Mouse (Mus musculus) left cerebral cortex, adult 11 months (tissue): ENCODE measurements around the gene Csf2rb2.
"Not testable (repeated sequence)": the region's sequence is repeated elsewhere in the genome, so short reads cannot be mapped to it uniquely, and the experiment has no call there.

Experiments used
- DNase-seq: peaks from one replicate; pipeline ENCODE4 v3.0.0; 2022; ENCODE audit warnings: low spot score

The Csf2rb2 gene

DNA sequence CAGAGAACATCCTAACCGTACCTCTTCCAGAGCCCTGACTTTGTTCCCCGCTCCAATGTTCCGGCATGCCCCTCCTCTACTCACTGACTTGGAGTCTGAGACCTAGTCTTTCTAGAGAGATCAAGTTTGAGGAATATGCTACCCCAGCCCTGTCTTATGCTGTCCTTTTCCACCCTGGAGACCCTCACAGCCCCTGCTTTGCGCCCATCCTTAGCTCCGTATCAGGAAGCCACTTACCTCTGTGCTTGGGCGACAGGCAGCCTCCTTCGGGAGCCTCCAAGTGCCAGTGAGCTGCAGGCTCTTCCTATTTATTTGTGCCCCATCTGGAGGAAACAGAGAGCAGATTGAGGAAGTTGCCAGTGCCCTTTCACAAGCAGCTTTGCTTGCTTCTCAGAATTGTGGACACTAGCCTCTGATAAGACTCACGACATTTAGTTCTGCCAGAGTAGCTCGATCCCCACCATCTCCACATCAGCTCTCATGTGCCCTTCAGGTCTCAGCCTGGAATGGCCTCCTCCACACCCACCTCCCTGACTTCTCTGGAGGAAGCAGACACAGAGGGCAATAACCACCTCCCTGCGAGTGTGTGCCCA, at the start of gene Csf2rb2:
TSS of gene Csf2rb2 (minus strand) at position 381 of the 593 bp plus-strand sequence.
- no peak for DNase-seq

DNA sequence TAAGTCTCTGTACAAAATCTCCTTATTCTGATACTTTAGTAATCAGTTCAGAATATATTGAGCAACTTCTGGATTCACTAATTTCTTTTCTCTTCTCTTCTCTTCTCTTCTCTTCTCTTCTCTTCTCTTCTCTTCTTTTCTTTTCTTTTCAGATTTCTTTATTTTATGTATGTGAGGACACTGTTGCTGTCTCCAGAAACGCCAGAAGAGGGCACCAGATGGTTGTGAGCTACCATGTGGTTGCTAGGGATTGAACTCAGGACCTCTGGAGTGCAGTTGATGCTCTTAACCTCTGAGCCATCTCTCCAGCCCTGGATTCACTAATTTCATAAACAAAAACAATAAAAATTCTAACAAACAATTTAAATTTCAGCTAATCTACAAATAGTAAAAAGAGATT, 49.4 kb upstream of the Csf2rb2 start:
- no peak for DNase-seq

- no peak for DNase-seq
Measured at GRCm38 (mm10) chr15:78351586-78352165, 46.2 kb upstream of the Csf2rb2 start.

- no peak for DNase-seq
Measured at GRCm38 (mm10) chr15:78344567-78344966, 39.0 kb upstream of the Csf2rb2 start.

- no peak for DNase-seq
Measured at GRCm38 (mm10) chr15:78343683-78344082, 38.2 kb upstream of the Csf2rb2 start.

DNA sequence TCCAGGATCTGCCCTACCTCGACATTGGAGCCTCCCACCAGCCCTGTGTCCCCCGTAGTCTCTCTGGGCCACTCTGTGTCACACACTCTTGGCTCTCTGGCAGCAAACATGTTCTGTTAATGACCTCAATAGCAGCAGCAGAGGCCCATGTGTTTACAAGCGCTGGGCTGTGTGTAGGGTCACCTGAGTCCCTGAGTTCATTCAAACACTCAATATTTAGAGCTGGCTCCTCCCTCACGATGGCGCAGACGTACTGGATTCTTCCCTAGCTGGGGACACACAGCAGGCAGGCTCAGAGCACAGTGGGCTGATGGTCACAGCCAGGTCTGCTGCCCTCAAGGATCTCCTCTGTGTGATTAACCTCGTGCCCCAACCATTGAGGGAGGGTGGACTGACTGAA, 35.4 kb upstream of the Csf2rb2 start:
- not testable (repeated sequence) for DNase-seq

DNA sequence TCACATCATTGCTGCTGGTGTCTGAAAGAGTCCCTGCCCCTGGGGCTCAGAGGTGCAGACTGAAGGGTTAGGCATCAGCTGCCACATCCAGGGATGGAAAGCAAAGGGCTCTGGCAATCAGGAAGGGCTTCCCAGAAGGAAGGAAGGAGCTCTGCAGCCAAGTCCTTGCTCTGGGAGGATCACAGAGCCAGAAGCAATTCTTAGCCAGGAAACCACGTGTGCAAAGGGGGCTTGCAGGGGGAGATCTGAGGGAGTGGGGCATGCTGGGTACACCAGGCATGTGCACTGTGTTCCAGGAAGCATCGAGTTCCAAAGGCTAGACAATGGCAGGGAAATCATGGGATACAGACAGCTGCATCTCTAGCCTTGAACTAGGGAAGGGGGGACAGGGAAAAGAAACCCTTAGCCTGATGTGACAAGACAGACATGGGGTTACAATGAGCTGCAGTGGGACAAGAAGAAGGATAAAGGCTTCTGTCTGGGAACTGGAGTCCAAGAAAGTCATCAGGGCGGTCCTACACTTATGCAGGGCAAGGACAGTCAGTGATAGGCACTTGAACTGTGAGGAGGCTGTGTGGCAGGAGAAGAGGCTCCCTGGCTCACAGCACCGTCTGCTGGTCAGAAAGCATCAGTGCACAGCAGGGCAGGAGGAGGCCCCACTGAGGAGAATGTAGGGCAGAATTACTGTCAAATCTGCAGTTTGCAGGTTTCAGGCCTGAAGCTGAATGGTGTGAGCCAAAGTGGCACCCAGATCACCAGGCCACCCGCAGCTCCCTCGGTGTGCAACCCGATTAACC, 34.3 kb upstream of the Csf2rb2 start:
- peak; percentile 42 for DNase-seq

- DNase-seq, result no peak
Measured at GRCm38 (mm10) chr15:78334380-78334779, 28.9 kb upstream of the Csf2rb2 start.

GRCm38 (mm10) chr15:78332981-78333380, 27.5 kb upstream of the Csf2rb2 start:
- no peak for DNase-seq

- DNase-seq, result no peak
Measured at GRCm38 (mm10) chr15:78331523-78332340, 26.2 kb upstream of the Csf2rb2 start.

DNA sequence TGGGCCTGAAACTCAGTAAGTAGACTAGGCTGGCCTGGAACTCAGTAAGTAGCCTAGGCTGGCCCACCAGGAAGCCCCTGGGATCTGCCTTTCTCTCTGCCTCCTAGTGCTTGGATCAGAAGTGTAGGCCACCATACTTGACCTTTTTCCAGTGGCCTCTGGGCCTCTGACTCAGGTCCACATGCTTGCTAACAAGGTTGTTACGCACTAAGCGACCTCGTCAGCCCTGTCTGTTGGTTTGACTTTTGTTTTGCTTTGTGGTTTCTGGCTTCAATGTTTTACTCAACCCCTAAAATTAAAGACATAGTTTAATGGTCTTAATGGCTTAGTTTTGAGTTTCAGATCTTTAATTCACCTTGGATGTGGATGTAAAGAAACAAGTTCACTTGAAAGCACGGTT, 25.2 kb upstream of the Csf2rb2 start:
- no peak for DNase-seq

- DNase-seq, result not testable (repeated sequence)
Measured at GRCm38 (mm10) chr15:78329972-78330371, 24.5 kb upstream of the Csf2rb2 start.

DNA sequence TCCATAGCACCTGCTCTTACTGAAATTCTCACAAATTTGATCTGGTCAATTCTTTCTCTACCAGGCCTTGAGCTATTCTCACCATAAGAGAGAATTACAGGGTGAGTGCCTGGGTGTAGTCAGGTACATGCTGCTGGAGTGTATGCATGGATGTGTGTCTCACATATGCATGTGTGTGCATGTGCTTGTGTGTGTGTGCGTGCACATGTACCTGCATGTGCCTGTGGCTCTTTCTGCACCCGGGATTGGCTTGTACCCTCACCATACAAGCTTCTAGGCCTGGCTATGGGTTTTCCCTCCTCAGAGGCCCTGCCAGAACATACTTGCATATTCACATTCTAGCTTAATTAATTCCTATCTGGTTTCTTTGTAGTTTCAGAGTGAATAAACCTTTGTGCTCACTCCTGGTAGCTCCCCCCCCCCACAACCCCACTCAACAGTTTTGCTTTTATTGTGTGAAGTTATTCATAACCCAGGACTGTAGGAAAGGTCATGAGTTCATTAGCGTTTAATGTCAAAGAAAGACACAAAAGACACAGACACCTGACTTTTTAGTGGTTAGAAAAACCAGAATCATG, 23.1 kb upstream of the Csf2rb2 start:
- DNase-seq, result no peak

- DNase-seq, result not testable (repeated sequence)
Measured at GRCm38 (mm10) chr15:78327753-78328341, 22.3 kb upstream of the Csf2rb2 start.

- no peak for DNase-seq
Measured at GRCm38 (mm10) chr15:78326747-78327146, 21.2 kb upstream of the Csf2rb2 start.

GRCm38 (mm10) chr15:78325671-78326339, 20.3 kb upstream of the Csf2rb2 start, which contains the start of gene Csf2rb:
Csf2rb (plus strand) TSS chr15:78325752.
- DNase-seq, result no peak

- DNase-seq, result no peak
Measured at GRCm38 (mm10) chr15:78324294-78324693, 18.8 kb upstream of the Csf2rb2 start.

GRCm38 (mm10) chr15:78323366-78323765, 17.8 kb upstream of the Csf2rb2 start:
- DNase-seq, result no peak

DNA sequence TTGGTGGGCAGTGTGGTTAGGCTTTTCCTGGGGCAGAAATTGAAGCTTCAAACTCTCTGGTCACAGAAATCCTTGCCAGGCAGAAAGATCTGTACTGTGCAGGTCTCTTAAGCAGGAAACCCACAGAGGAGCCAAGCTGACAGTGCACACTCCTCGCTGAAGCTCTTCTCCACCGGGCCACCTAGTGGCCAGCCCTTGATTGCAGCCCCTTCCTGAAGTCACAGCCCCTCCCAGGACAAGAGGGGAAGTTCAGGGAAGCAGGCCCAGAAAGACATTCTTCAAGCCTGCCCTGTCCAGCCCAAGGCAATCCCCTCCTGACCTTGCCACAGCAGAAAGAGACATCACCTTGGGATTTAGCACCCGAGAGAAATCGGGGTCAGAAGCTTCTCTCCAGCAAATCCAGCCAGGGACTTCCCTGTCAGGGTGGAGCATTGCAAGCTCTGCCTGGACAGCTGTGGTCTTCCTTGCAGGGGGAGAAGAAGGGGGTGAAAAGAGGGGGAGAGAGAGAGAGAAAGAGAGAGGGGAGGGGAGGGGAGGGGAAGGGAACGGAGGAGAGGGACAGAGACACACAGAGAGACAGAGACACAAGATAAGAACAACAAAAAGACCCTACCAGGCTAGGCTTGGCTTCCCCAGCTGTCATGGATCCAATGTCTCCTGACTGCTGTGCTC, 15.4 kb upstream of the Csf2rb2 start:
- peak; percentile 53 for DNase-seq
